Mouse (Mus musculus): ENCODE results near the gene Gm11444.

- TF ChIP-seq CTCF (IDR thresholded peaks at IDR 0.05; ENCODE audit: low read depth, low read length) (no peak), POLR2A (IDR thresholded peaks at IDR 0.05; ENCODE audit: insufficient read depth, low read length) (no peak)
These were observed at the start of gene Gm11444 for GRCm38 (mm10) chr11:85850233-85850632.

All from ES-Bruce4 (cell line).